Mouse (Mus musculus) limb, embryonic 12.5 days (tissue): ENCODE measurements at regions not wholly inside any gene's neighbourhood (a gene's known extent, or its start where the extent isn't known, plus 50 kb on each side); places are given as distances from the start of the nearest gene placed in this dataset.
A peak's percentile ranks its signal among the peaks of the same experiment; 100 is the strongest.

ENCODE experiments used
- ATAC-seq: fragments of 200-750 bp; cut with Nextera tagmentation; 2 replicates; pipeline ENCODE4 v1.8.0; 2017; ENCODE audit warnings: low read depth, moderate TSS enrichment; ENCODE audit not compliant: insufficient number of reproducible peaks, insufficient read depth, low FRiP score, low TSS enrichment
- H3K27ac ChIP-seq: fragments of 300-500 bp; sonication (generic); 2 replicates; pipeline ENCODE4 v1.5.1; 2016; ENCODE audit warnings: mild to moderate bottlenecking, moderate library complexity
- H3K27me3 ChIP-seq: fragments of 300-500 bp; sonication (generic); 2 replicates; pipeline ENCODE4 v1.6.1; 2016; ENCODE audit warnings: mild to moderate bottlenecking, moderate library complexity
- H3K36me3 ChIP-seq: fragments of 300-500 bp; sonication (generic); 2 replicates; pipeline ENCODE4 v1.6.1; 2016; ENCODE audit warnings: mild to moderate bottlenecking, moderate library complexity
- H3K4me1 ChIP-seq: fragments of 300-500 bp; sonication (generic); replicated peaks from 2 replicates; pipeline ENCODE4 v1.6.1; 2016
- H3K4me2 ChIP-seq: fragments of 300-500 bp; sonication (generic); 2 replicates; pipeline ENCODE4 v1.6.1; 2016; ENCODE audit warnings: mild to moderate bottlenecking, moderate library complexity
- H3K4me3 ChIP-seq: fragments of 300-500 bp; sonication (generic); replicated peaks from 2 replicates; pipeline ENCODE4 v1.5.1; 2016; ENCODE audit warnings: mild to moderate bottlenecking
- H3K9ac ChIP-seq: fragments of 300-500 bp; sonication (generic); replicated peaks from 2 replicates; pipeline ENCODE4 v1.6.1; 2016; ENCODE audit warnings: mild to moderate bottlenecking, moderate library complexity
- H3K9me3 ChIP-seq: fragments of 300-500 bp; sonication (generic); 2 replicates; pipeline ENCODE4 v1.6.1; 2016; ENCODE audit warnings: mild to moderate bottlenecking, moderate library complexity
- WGBS: fragments of 180-500 bp; shearing (Covaris S2); methylation state at CpG from one replicate; pipeline ENCODE4 v1.1.7; 2016; 5-methylcytosine and 5-hydroxymethylcytosine counted together

DNA sequence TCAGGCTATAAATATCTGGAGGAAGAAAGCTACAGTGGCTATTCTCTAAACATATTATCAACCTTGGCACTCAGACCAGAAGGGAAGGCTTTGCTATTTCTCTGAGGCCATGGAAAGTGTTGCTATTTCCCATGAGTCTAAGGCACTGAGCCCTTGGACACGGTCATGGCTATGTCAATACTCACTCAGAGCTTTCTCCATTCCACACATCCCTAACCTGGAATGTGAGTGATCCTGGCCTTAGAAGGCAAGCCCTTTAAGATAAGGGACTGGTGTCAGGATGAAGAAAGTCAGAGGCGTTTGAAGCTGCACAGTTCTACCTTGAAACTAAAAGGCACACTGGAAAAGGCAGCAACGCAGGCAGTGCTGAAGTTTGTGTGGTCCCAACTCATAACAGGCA, 478.3 kb downstream of the Rps29 start:
- Histone ChIP-seq H3K9ac (no peak overlapping the region), H3K27ac (no peak overlapping the region), H3K4me1 (0 out of 2 replicates have a peak, but pooled peaks cover 3% of the 10 kb centered on the region), H3K36me3 (no peaks in the 10 kb centered on the region), H3K9me3 (no peaks in the 10 kb centered on the region), H3K4me3 (no peak overlapping the region), H3K27me3 (no peaks in the 10 kb centered on the region), H3K4me2 (no peak overlapping the region)
- WGBS: 83% methylated on average over 3 of the region's 3 CpGs
- no peak for ATAC-seq

GRCm38 (mm10) chr12:68676096-68676775, 482.8 kb downstream of the Rps29 start:
- peak; percentile 68; the same call in 1 of the 2 replicates for ATAC-seq
- Histone ChIP-seq H3K4me3 (no peak overlapping the region), H3K4me1 (0 out of 2 replicates have a peak, but pooled peaks cover 3% of the 10 kb centered on the region), H3K27ac (no peak overlapping the region), H3K4me2 (peak overlapping the region; percentile 13; the same call in 1 of the 2 replicates), H3K36me3 (no peaks in the 10 kb centered on the region), H3K9ac (no peak overlapping the region), H3K9me3 (no peaks in the 10 kb centered on the region), H3K27me3 (no peaks in the 10 kb centered on the region)
- WGBS: 46% methylated on average over 16 of the region's 16 CpGs

GRCm38 (mm10) chr12:68672011-68672410, 487.0 kb downstream of the Rps29 start:
- Histone ChIP-seq H3K4me2 (no peak overlapping the region), H3K36me3 (no peaks in the 10 kb centered on the region), H3K9ac (no peak overlapping the region), H3K27me3 (no peaks in the 10 kb centered on the region), H3K9me3 (no peaks in the 10 kb centered on the region), H3K4me3 (no peak overlapping the region), H3K27ac (no peak overlapping the region), H3K4me1 (0 out of 2 replicates have a peak, but pooled peaks cover 3% of the 10 kb centered on the region)
- ATAC-seq: no peak
- 77% methylated on average over 3 of the region's 3 CpGs for WGBS

- H3K9ac ChIP-seq: no peak overlapping the region
- WGBS: 49% methylated on average over 1 of the region's 1 CpGs
- no peaks in the 10 kb centered on the region for H3K27me3 ChIP-seq
- no peaks in the 10 kb centered on the region for H3K4me1 ChIP-seq
- H3K4me3 ChIP-seq: no peak overlapping the region
- no peak overlapping the region for H3K4me2 ChIP-seq
- H3K36me3 ChIP-seq: no peaks in the 10 kb centered on the region
- no peaks in the 10 kb centered on the region for H3K9me3 ChIP-seq
- H3K27ac ChIP-seq: no peak overlapping the region
- ATAC-seq: peak; percentile 81; the same call in 1 of the 2 replicates
These were observed 512.9 kb downstream of the Rps29 start for GRCm38 (mm10) chr12:68645901-68646585.

GRCm38 (mm10) chr12:68643671-68644070, 515.3 kb downstream of the Rps29 start:
- 74% methylated on average over 4 of the region's 4 CpGs for WGBS
- Histone ChIP-seq H3K4me3 (no peak overlapping the region), H3K27ac (no peak overlapping the region), H3K9me3 (no peaks in the 10 kb centered on the region), H3K9ac (no peak overlapping the region), H3K4me2 (no peak overlapping the region), H3K27me3 (no peaks in the 10 kb centered on the region), H3K4me1 (no peaks in the 10 kb centered on the region), H3K36me3 (no peaks in the 10 kb centered on the region)
- no peak for ATAC-seq

DNA sequence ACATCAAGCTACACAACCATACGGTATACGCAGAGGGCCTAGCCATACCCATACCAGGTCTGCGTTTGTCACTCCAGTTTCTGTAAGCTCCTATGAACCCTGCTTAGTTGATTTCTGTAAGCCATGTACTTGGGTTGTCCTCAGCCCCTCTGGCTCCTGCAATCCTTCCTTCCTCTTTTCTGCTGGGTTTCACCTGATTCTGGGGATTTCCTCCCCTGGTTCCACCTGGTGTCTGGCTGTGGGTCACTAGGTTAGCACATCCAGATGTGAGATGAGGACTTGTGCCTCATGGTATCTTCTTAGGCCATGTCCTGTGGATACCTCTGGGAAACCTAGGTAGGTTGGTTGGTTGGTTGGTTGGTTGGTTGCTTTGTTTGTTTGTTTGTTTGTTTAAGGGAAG, 526.5 kb downstream of the Rps29 start:
- 93% methylated on average over 3 of the region's 3 CpGs for WGBS
- no peak for ATAC-seq
- Histone ChIP-seq H3K9ac (no peak overlapping the region), H3K4me1 (peaks cover 4% of the 10 kb centered on the region; the same call in 1 of the 2 replicates), H3K36me3 (no peaks in the 10 kb centered on the region), H3K27ac (no peak overlapping the region), H3K27me3 (no peaks in the 10 kb centered on the region), H3K4me3 (no peak overlapping the region), H3K4me2 (no peak overlapping the region), H3K9me3 (no peaks in the 10 kb centered on the region)

DNA sequence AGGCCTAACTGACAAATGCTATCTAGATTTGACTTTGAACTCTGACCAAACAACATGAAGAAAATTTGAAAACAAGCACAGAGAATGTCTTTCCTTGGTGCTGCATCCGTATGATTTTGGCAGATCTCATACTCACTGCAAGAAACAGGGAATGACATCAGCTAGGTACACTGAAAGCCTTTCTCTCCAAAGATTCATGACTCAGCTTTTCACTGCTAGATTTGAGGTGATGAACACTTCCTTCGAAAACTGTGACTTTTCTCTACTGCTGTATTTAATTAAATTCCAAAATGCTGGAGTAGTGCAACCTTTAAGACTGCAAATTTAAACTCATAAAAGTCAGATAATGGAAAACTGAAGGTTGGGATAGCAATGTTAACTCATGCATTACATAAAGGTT, 540.6 kb downstream of the Rps29 start:
- no peaks in the 10 kb centered on the region for H3K36me3 ChIP-seq
- H3K9me3 ChIP-seq: no peaks in the 10 kb centered on the region
- no peaks in the 10 kb centered on the region for H3K27me3 ChIP-seq
- H3K4me1 ChIP-seq: no peaks in the 10 kb centered on the region
- H3K4me3 ChIP-seq: no peak overlapping the region
- 69% methylated on average over 2 of the region's 2 CpGs for WGBS
- no peak overlapping the region for H3K4me2 ChIP-seq
- no peak overlapping the region for H3K27ac ChIP-seq
- ATAC-seq: no peak
- no peak overlapping the region for H3K9ac ChIP-seq

- H3K27me3 ChIP-seq: no peaks in the 10 kb centered on the region
- no peak overlapping the region for H3K27ac ChIP-seq
- no peak overlapping the region for H3K9ac ChIP-seq
- WGBS: 88% methylated on average over 10 of the region's 10 CpGs
- no peaks in the 10 kb centered on the region for H3K36me3 ChIP-seq
- H3K4me2 ChIP-seq: no peak overlapping the region
- no peaks in the 10 kb centered on the region for H3K9me3 ChIP-seq
- no peaks in the 10 kb centered on the region for H3K4me1 ChIP-seq
- H3K4me3 ChIP-seq: no peak overlapping the region
- ATAC-seq: no peak
These were observed 553.5 kb downstream of the Rps29 start for GRCm38 (mm10) chr12:68605417-68606000.

DNA sequence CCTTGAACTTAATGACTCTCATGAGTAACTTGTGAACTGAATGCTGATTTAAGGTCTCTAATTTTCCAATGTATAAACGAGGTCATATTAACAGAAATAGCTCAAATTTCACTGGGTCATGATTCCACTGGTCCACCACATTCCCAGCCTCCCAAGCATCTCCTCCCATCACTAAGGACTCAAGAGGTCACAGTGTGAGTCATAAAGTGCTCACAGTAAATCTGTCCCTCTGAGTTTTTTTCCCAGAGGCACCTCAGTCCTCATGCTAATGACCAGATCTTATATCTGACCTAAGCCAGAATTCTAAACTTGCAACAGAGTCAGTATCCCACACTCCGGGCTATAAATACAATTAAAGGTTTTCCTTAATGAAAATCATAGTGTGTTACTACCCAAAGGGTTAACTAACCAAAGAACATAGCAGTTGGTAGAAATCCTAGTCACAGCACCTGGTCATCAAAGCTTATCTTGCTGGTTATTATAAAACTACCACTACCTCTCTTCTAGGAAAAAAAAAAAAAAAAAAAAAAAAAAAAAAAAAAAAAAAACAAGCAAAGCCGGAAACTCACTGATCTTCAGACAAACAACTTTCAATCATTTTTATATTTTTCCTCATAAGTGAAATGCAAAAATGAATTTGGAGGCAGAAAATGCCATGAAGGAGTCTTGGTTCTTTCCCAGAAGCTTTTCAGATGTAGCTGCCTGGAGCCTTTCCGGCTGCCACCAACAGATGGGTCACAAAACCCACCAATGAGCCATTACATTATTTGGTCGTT, 554.3 kb downstream of the Rps29 start:
- no peak for ATAC-seq
- Histone ChIP-seq H3K27ac (no peak overlapping the region), H3K4me1 (no peaks in the 10 kb centered on the region), H3K4me3 (no peak overlapping the region), H3K9ac (no peak overlapping the region), H3K36me3 (no peaks in the 10 kb centered on the region), H3K9me3 (no peaks in the 10 kb centered on the region), H3K4me2 (no peak overlapping the region), H3K27me3 (no peaks in the 10 kb centered on the region)
- 67% methylated on average over 5 of the region's 5 CpGs for WGBS

GRCm38 (mm10) chr12:68602682-68603081, 556.3 kb downstream of the Rps29 start:
- no peak overlapping the region for H3K9ac ChIP-seq
- no peaks in the 10 kb centered on the region for H3K27me3 ChIP-seq
- no peak overlapping the region for H3K27ac ChIP-seq
- H3K4me2 ChIP-seq: no peak overlapping the region
- WGBS: 84% methylated on average over 4 of the region's 4 CpGs
- H3K36me3 ChIP-seq: no peaks in the 10 kb centered on the region
- no peak for ATAC-seq
- no peak overlapping the region for H3K4me3 ChIP-seq
- H3K9me3 ChIP-seq: no peaks in the 10 kb centered on the region
- no peaks in the 10 kb centered on the region for H3K4me1 ChIP-seq

DNA sequence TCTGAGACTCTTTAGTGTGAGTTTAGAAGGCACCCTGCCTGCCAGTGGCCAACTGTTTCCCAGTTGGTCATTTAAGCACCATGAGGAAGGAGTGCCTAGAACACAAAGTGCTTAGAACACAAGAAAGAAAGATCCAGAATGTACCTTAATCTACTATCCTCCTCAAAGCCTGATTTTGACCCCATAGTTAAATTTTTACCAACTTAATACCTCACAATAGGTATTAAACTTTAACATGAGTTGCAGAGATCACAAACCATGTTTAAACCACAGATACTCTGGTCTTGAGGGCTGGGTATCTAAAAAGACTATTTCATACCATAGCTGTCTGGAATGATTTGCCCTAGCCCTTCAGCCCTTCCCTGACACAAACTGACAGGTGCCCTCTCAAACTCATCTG, 557.6 kb downstream of the Rps29 start:
- no peak for ATAC-seq
- no peak overlapping the region for H3K4me3 ChIP-seq
- H3K9ac ChIP-seq: no peak overlapping the region
- H3K9me3 ChIP-seq: no peaks in the 10 kb centered on the region
- no peak overlapping the region for H3K27ac ChIP-seq
- H3K4me2 ChIP-seq: no peak overlapping the region
- H3K4me1 ChIP-seq: no peaks in the 10 kb centered on the region
- no peaks in the 10 kb centered on the region for H3K27me3 ChIP-seq
- H3K36me3 ChIP-seq: no peaks in the 10 kb centered on the region
